Mouse (Mus musculus): ENCODE measurements around the gene Rab7b. TPM values are rescaled to one million over a fixed set of nuclear protein-coding genes. Genes with fewer than 3 reads are reported as not detected.
A peak's percentile ranks its signal among the peaks of the same experiment; 100 is the strongest.

Rab7b gene
- total RNA-seq, 2 experiments from 2014 or later, result 0.93 to 1.8 TPM

GRCm38 (mm10) chr1:131691356-131691755 is 2.9 kb downstream of the Rab7b start:
- intact Hi-C loops (cut with DNase I), result no loop called here
- DNase-seq, result no peak

- no peak for DNase-seq
- intact Hi-C loops (cut with DNase I), result no loop called here
These were observed 6.8 kb downstream of the Rab7b start for GRCm38 (mm10) chr1:131695308-131695707.

- DNase-seq, result no peak
- intact Hi-C loops (cut with DNase I), result no loop called here
These were observed 7.8 kb downstream of the Rab7b start for GRCm38 (mm10) chr1:131696325-131696724.

- intact Hi-C loops (cut with DNase I), result no loop called here
- DNase-seq, result no peak
These were observed 10.3 kb downstream of the Rab7b start for GRCm38 (mm10) chr1:131698770-131699169.

GRCm38 (mm10) chr1:131699642-131700041 is 11.1 kb downstream of the Rab7b start:
- DNase-seq, result no peak
- intact Hi-C loops (cut with DNase I), result no loop called here

- intact Hi-C loops (cut with DNase I), result no loop called here
- no peak for DNase-seq
These were observed 12.0 kb downstream of the Rab7b start for GRCm38 (mm10) chr1:131700447-131700846.

GRCm38 (mm10) chr1:131701391-131701790 is 12.9 kb downstream of the Rab7b start:
- intact Hi-C loops (cut with DNase I), result no loop called here
- DNase-seq, result no peak

- intact Hi-C loops (cut with DNase I), result no loop called here
- DNase-seq, result no peak
These were observed 13.7 kb downstream of the Rab7b start for GRCm38 (mm10) chr1:131702094-131702766.

GRCm38 (mm10) chr1:131703482-131703881 is 15.0 kb downstream of the Rab7b start:
- intact Hi-C loops (cut with DNase I), result no loop called here
- no peak for DNase-seq

- peak; percentile 71 for DNase-seq
- intact Hi-C loops (cut with DNase I), result no loop called here
These were observed 19.8 kb downstream of the Rab7b start for GRCm38 (mm10) chr1:131708338-131708737.

GRCm38 (mm10) chr1:131711518-131711917 is 23.0 kb downstream of the Rab7b start:
- intact Hi-C loops (cut with DNase I), result loop anchor here (5.0 to 10.0 kb wide), 2 partner anchors 51 to 113 kb away; partner anchors contain the start of gene Slc41a1
- DNase-seq, result peak; percentile 57

- intact Hi-C loops (cut with DNase I), result loop anchor here (5.0 to 10.0 kb wide), 2 partner anchors 50 to 112 kb away; partner anchors contain the start of gene Slc41a1
- DNase-seq, result peak; percentile 91
These were observed 23.9 kb downstream of the Rab7b start for GRCm38 (mm10) chr1:131712386-131712785.

- intact Hi-C loops (cut with DNase I), result loop anchor here (5.0 to 10.0 kb wide), 2 partner anchors 48 to 110 kb away; partner anchors contain the start of gene Slc41a1
- peak; percentile 27 for DNase-seq
These were observed 26.2 kb downstream of the Rab7b start for GRCm38 (mm10) chr1:131714388-131715337.

- intact Hi-C loops (cut with DNase I), result loop anchor here (10.0 kb wide), 1 partner anchor 106 kb away; the partner anchor contains the start of gene Slc41a1
These were observed 30.6 kb downstream of the Rab7b start for GRCm38 (mm10) chr1:131718952-131719694.

GRCm38 (mm10) chr1:131721989-131722388 is 33.5 kb downstream of the Rab7b start:
- intact Hi-C loops (cut with DNase I), result no loop called here
- DNase-seq, result peak; percentile 35

More at GRCm38 (mm10) chr1:131718952-131719694, 30.6 kb downstream of the Rab7b start:
- no peak for DNase-seq

GRCm38 (mm10) chr1:131723549-131723948 is 35.1 kb downstream of the Rab7b start:
- intact Hi-C loops (cut with DNase I), result no loop called here
- no peak for DNase-seq

GRCm38 (mm10) chr1:131726586-131726985 is 38.1 kb downstream of the Rab7b start:
- intact Hi-C loops (cut with DNase I), result no loop called here
- no peak for DNase-seq

- no peak for DNase-seq
- intact Hi-C loops (cut with DNase I), result no loop called here
These were observed 42.3 kb downstream of the Rab7b start for GRCm38 (mm10) chr1:131730639-131731437.

- intact Hi-C loops (cut with DNase I), result no loop called here
These were observed 45.1 kb downstream of the Rab7b start for GRCm38 (mm10) chr1:131733474-131734180.

More at GRCm38 (mm10) chr1:131733474-131734180, 45.1 kb downstream of the Rab7b start:
- no peak for DNase-seq
